Mouse (Mus musculus): ENCODE data around the gene Rbak.
"Not testable (repeated sequence)": the region's sequence is repeated elsewhere in the genome, so short reads cannot be mapped to it uniquely, and the experiment has no call there.

Rbak gene

GRCm38 (mm10) chr5:143134216-143135010 lies 46.2 kb downstream of the Rbak start:
- not testable (repeated sequence) for DNase-seq (ENCODE audit: low read depth)

DNA sequence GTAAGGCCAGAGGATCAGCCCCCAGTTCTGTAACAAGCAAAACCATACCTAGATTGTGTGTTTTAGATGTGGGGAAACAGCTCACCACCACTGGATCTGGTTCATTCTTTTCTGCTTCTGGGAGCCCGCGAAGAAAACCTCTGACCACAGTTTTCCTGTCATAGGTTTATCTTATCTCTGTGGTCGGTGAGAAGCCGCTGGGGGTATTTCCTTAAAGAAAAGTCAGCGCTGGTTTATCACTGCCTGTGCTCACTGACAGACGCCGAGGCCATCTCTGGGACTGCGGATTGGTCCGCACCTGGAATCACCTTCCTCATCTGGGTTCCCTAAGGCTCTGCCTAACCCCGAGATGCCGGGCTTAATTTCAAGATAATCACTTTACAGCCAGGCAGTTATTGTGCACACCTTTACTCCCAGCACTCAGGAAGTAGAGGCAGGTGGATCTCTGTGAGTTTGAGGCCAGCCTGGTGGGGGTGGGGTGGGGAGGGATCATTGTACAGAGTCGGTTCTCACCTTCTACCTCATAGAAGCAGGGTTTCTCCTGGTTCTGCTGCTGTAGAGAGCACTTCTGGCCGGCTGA lies 47.5 kb downstream of the Rbak start:
- peak; percentile 90 for DNase-seq (ENCODE audit: low read depth)

- DNase-seq (ENCODE audit: low read depth): peak; percentile 49
Measured at GRCm38 (mm10) chr5:143130342-143130741, 50.2 kb downstream of the Rbak start.

- no peak for DNase-seq (ENCODE audit: low read depth)
Measured at GRCm38 (mm10) chr5:143129101-143129500, 51.5 kb downstream of the Rbak start.

DNA sequence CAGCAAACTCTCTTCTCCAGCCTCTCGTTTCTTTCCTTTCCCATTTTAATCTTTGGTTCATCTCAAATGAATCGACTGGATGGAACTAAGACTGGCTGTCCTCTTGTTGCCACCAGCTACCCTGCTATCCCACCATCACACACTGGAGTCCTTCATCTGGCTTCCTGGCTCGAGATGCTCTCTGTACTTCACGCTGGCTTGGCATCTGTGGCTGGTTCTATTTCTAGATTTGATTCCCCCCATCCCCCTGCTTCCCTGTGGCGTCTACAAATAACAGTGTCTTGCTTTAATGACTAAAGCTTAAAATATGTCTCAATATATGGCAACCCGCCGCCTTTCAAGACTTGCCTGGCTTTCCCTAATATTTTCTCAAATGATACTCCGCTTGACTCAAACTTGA lies 52.7 kb downstream of the Rbak start:
- no peak for DNase-seq (ENCODE audit: low read depth)

- DNase-seq (ENCODE audit: low read depth): no peak
Measured at GRCm38 (mm10) chr5:143126908-143127307, 53.7 kb downstream of the Rbak start.

- DNase-seq (ENCODE audit: low read depth): no peak
Measured at GRCm38 (mm10) chr5:143126089-143126488, 54.5 kb downstream of the Rbak start.

DNA sequence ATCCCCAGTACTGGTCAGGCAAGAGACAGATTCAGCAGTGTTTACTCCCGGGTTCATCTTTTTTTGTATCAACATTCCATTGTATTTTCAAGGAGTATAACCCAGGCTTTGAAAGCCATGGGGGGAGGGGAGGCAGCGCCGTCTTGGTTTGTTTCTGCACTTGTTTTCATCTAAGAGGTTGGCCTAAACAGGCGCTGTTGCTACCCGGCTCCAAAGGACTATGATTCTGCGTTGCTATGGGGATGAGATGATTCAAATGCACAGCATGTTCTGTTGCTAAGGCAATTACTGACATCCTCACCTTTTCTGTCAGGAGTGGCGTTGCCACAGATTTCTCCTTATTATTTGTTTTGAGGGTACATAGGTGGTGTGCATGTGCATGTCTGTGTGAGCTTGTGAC lies 55.0 kb downstream of the Rbak start:
- DNase-seq (ENCODE audit: low read depth): no peak

- no peak for DNase-seq (ENCODE audit: low read depth)
Measured at GRCm38 (mm10) chr5:143124805-143125378, 55.7 kb downstream of the Rbak start.

GRCm38 (mm10) chr5:143122673-143123072 lies 57.9 kb downstream of the Rbak start:
- no peak for DNase-seq (ENCODE audit: low read depth)
